Mouse (Mus musculus) monocyte, adult 2 months (primary cell): ENCODE results near the gene Hist1h2ac.
"Not testable (repeated sequence)": the region's sequence is repeated elsewhere in the genome, so short reads cannot be mapped to it uniquely, and the experiment has no call there.

Source experiments
- DNase-seq, 2 experiments: peaks; one replicate each; pipeline ENCODE4 v3.0.0; 2022; ENCODE audit warnings: low spot score in 2 of 2, low read depth in 1 of 2

The Hist1h2ac gene

DNA sequence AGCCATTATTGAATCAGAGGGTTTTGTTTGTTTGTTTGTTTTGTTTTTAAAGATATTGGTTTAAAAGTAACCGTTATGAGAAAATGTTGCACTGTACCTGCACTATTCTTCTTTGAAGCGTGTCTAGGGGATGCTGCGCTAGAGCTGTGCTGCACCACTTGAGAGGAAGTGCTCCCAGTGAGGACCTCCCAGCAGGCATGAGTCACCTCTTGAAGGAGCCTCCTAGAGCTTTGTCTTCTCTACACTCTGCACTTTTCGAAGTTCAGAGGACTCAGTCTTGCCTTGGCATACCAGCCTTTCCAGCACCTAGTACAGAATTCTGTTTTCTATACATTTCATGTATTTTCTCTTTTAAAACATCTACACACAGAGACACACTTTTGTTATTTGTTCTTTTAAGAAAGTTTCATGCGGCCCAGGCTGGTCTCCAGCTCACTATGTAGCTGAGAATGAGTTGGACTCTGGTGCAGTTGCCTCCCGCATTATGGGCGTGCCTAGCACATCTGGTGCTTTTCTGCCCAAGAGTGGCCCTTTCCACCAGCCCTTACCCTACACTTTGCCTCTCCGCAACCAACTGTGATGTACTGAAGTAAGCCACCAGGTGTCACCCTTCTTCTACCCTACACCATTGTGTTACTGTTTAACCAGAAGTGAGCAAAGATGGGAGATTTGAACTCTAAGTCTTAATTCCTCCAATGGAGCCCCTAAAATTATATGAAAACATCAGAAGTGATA lies 17.2 kb upstream of the Hist1h2ac start:
- DNase-seq = peak in 1 of 2 experiments; percentile 60

GRCm38 (mm10) chr13:23699767-23700166 lies 16.0 kb upstream of the Hist1h2ac start:
- no peak for DNase-seq

DNA sequence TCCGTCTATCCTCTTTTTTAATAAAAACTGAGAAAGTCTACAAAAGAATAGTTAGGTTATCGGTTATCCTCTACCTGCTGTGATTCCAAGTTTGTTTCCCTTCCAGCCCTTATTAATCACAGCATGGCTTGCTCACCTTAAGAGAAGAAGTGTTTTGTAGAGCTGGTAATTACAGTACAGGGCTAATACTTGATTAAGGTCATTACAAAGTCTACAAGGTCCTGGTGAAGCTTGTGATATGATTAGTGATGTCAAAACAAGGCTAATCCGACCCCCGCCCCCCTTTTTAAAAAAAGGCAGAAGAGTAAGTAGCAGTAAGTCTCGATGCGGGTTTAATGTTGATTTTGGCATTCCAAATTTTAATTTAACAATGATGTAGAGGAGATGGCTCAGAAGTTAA lies 15.2 kb upstream of the Hist1h2ac start:
- DNase-seq = no peak

DNA sequence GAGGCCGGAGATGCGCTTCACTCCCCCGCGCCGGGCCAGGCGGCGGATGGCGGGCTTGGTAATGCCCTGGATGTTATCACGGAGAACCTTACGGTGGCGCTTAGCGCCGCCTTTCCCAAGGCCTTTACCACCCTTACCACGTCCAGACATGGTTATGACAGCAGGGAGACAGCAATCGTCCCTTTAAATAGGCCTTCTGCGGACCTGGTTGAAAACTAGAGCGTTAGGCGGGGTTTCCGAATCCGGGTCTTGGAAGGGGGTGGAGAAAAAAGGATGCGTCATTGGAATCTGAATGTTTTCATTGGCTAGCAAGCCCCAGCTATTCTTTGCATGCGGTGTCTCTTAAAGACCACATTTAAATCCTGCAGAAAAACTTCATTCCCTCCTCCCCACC lies 14.5 kb upstream of the Hist1h2ac start, which contains the start of gene Hist1h4c:
Gene Hist1h4c, minus strand, starts transcription at position 155 of the 394 bp plus-strand sequence.
- DNase-seq = peak; percentile 97 to 98

GRCm38 (mm10) chr13:23697491-23698299 lies 13.9 kb upstream of the Hist1h2ac start:
- DNase-seq = no peak

DNA sequence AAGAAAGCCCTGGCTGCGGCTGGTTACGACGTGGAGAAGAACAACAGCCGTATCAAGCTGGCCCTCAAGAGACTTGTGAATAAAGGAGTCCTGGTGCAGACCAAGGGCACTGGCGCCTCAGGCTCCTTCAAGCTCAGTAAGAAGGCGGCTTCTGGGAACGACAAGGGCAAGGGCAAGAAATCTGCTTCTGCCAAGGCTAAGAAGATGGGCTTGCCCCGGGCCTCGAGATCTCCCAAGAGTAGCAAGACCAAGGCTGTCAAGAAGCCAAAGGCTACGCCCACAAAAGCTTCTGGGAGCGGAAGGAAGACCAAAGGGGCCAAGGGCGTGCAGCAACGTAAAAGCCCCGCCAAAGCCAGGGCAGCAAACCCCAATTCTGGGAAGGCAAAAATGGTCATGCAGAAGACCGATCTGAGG lies 12.3 kb upstream of the Hist1h2ac start:
- DNase-seq = no peak

DNA sequence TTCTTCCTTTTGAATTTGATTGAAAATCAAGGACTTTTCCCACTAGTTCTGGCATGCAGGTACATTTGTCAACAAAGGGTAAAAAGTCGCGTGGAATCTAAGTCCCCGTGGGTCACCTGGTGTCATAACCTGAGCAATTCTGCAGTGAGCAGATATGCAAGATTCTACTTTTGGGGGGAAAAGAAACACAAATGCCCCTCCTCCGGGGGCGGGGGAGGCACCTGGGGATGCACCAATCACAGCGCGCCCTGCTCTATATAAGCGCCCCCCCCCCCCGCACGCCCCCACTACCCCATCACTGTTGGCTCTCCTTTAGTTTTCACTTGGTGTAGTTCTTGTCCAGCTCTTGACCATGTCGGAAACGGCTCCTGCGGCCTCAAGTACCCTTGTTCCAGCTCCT lies 11.8 kb upstream of the Hist1h2ac start, which contains the start of gene Hist1h1t:
Gene Hist1h1t, plus strand, starts transcription at position 301 of the 400 bp plus-strand sequence.
- no peak for DNase-seq

DNA sequence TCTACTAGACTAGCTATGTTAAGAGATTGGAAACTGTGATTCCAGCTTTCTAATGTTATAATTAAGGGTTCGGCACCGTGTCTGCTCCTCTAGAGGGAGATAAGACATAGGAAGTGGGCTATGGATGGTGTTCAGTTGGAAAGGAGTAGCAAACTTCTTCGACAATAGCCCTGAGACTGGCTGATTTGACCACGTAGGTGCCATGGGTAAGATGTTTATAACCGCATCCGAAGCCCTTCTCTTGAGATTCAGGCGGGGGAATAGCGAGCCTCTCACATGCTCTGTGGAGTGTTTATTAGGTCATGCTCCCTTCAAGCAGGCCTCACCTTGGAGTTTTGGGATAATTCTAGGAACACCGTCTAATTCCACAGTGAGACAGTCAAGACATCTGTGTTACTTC lies 11.2 kb upstream of the Hist1h2ac start:
- no peak for DNase-seq

DNA sequence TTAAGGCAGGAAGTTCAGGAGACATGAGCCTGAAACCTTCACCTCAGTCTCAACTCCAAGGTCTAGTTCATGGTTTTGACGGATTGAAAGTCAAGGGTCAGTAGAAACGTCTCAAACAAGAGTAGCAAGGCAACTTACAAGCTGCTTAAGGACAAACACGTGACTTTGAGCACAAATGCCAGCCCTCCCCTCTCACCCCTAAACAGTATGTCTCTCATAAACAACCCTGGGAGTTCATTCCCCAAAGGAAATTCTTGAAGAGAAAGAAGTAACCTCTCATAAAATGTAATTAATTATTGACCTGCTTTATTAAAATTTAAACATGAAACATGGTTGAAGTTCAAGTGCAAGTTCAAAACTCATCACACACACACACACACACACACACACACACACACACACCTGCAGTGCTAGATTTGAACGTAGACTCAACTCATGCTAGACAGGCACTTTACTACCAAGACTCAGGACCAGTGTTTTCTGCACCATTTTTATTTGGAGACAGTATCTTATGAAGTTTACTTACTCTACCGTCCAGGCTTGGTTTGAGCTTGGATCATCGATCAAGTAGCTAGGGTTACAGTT lies 10.2 kb upstream of the Hist1h2ac start:
- no peak for DNase-seq

DNA sequence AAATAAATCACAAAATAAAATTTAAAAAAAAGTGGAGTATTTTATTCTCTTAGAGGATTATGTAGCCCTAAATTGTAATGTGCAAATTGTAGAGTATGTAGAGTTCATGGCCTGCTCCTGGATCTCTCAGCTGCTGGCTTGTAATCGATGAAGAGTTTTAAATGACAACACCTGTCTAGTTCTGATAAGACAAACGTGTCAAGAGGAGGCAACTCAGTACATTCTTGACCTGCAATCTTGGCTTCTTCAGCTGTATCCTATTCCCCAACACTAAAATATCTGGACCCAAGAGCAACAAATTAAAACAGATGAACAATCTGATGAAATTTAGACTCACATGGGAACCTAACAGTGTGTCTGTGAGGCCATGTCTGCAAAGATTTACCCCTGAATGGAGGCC lies 5.7 kb upstream of the Hist1h2ac start:
- DNase-seq = no peak

- DNase-seq = no peak
Observed at GRCm38 (mm10) chr13:23688956-23689355, 5.2 kb upstream of the Hist1h2ac start.

- no peak for DNase-seq
Observed at GRCm38 (mm10) chr13:23687907-23688306, 4.2 kb upstream of the Hist1h2ac start.

GRCm38 (mm10) chr13:23687181-23687580 lies 3.4 kb upstream of the Hist1h2ac start:
- DNase-seq = no peak

- no peak for DNase-seq
Observed at GRCm38 (mm10) chr13:23685966-23686365, 2.2 kb upstream of the Hist1h2ac start.

- DNase-seq = no peak
Observed at GRCm38 (mm10) chr13:23685121-23685861, 1.5 kb upstream of the Hist1h2ac start.

DNA sequence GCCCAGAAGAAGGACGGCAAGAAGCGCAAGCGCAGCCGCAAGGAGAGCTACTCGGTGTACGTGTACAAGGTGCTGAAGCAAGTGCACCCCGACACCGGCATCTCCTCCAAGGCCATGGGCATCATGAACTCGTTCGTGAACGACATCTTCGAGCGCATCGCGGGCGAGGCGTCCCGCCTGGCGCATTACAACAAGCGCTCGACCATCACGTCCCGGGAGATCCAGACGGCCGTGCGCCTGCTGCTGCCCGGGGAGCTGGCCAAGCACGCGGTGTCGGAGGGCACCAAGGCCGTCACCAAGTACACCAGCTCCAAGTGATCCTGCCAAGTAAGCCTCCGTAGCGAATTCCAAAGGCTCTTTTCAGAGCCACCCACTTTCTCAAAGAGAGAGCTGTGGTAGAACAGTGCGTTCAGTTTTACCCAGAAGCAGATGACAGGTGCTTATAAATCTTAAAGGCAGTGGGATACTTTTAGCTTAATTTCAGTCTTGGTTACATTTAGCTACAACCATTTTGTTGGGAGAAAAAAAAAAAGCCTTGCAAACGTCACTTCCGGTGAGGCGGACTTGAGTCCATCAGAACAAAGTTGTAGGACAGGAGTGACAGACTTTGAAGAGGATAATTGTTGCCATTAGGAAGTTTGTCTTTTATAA lies 672 bp upstream of the Hist1h2ac start:
- DNase-seq = peak in 1 of 2 experiments; percentile 32

DNA sequence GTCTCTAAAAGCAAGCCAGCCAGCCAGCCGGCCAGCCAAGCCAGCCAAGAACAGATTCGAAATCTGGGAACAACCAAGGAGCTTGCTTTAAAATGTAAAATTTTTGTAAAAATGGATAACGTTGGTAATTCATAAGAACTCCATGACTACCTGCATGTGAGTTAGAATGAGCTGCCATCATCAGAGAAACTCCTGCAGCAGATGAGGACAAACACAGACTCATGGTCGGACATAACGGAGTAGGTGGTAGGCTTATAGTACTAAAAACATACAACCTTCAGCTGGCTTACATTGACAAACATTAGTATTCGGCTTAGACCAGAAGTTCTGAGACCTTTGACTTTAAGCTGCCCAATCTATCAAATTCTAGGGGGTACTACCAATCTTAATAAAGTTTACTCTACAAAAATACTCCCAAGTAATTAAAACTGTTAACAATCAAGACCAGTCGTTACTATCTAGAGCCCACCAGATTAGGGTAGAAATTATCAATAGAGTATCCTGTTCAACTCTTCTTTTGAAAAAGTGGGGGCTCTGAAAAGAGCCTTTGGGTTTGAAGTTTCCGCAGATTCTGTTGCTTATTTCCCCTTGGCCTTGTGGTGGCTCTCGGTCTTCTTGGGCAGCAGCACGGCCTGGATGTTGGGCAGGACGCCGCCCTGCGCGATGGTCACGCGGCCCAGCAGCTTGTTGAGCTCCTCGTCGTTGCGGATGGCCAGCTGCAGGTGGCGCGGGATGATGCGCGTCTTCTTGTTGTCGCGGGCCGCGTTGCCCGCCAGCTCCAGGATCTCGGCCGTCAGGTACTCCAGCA lies 597 bp downstream of the Hist1h2ac start:
- DNase-seq = not testable (repeated sequence)

DNA sequence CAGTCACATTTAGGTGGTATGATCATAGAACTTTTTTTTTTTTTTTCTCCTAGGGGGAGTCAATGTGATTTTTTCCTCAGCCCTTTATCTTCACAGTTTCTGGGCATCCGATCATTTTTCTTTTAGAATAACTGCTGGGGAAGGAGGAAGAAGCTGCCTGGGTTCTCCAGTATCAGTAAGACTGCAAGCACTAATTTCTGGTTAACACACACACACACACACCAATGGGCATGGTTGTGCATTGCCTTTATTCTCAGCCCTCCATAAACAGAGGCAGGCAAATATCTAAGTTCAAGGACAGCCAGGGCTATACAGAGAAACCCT lies 1.2 kb downstream of the Hist1h2ac start:
- no peak for DNase-seq

GRCm38 (mm10) chr13:23681990-23682582 lies 1.7 kb downstream of the Hist1h2ac start:
- DNase-seq = no peak

DNA sequence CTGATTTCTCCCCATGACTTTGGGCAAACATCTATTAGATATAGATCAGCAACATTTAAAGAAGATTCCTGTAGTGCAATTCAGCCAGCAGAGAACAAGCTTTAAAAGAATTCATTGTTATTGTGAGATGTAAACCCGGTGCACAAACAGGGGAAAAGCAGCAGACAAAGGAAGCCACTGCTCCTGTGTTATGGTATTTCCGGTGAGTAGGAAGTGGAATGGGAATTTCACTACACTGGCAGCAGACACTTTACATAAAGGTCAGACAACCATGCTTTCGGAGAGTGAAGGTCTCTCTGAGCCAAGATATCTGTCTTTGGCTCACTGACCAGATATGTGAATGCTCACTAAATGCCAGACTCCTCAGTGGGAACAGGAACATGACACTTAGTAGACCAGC lies 21.2 kb downstream of the Hist1h2ac start:
- no peak for DNase-seq
